Mouse (Mus musculus) spleen, adult 2 months (tissue): ENCODE data around the gene Il34.

ENCODE experiments used
- CTCF ChIP-seq: fragments of 200-500 bp; IDR thresholded peaks from 2 replicates; pipeline ENCODE4 v1.5.1; 2011; ENCODE audit warnings: mild to moderate bottlenecking, inconsistent platforms; ENCODE audit not compliant: insufficient read depth, insufficient read length, insufficient replicate concordance; ENCODE audit errors: extremely low read depth
- POLR2A ChIP-seq: fragments of 200-500 bp; IDR thresholded peaks from 2 replicates; pipeline ENCODE4 v1.6.1; 2011; ENCODE audit warnings: low read depth, low read length, inconsistent platforms

GRCm38 (mm10) chr8:110751490-110751889 lies 54.2 kb downstream of the Il34 start:
- no peak for TF ChIP-seq CTCF
- no peak for TF ChIP-seq POLR2A
